Mouse (Mus musculus) CH12.LX (cell line): ENCODE measurements around the gene Rcn1. TPM values are rescaled to one million over a fixed set of nuclear protein-coding genes. Genes with fewer than 3 reads are reported as not detected.
A peak's percentile ranks its signal among the peaks of the same experiment; 100 is the strongest.

Experiments
- DNase-seq: peaks from one replicate; pipeline ENCODE4 v3.0.0-alpha.2; 2013; ENCODE audit errors: extremely low read depth
- H3K27ac ChIP-seq: 2 replicates; pipeline ENCODE4 v1.5.1; 2012; ENCODE audit warnings: low read depth, mild to moderate bottlenecking, control low read depth, moderate library complexity; ENCODE audit not compliant: insufficient read depth
- H3K27me3 ChIP-seq: replicated peaks from 2 replicates; pipeline ENCODE3; 2012; ENCODE audit warnings: inconsistent platforms
- H3K36me3 ChIP-seq, 2 experiments: replicated peaks in 1 of 2; 2 replicates each; pipeline versions ENCODE3 to v1.6.1; 2012; ENCODE audit warnings: inconsistent platforms in 1 of 2, low read length in 1 of 2, mild to moderate bottlenecking in 1 of 2, mixed read lengths in 1 of 2, moderate library complexity in 1 of 2; ENCODE audit not compliant: control insufficient read depth in 1 of 2, insufficient read depth in 1 of 2
- H3K4me1 ChIP-seq, 2 experiments: 2 replicates each; pipeline ENCODE4 v1.6.1; 2012; ENCODE audit warnings: inconsistent platforms in 1 of 2, moderate library complexity in 1 of 2; ENCODE audit not compliant: insufficient read depth in 2 of 2, control insufficient read depth in 1 of 2
- H3K4me2 ChIP-seq: 2 replicates; pipeline ENCODE4 v1.6.1; 2012; ENCODE audit warnings: low read depth, mild to moderate bottlenecking, control low read depth; ENCODE audit not compliant: poor library complexity, insufficient read depth, severe bottlenecking
- H3K4me3 ChIP-seq, 3 experiments: fragments of 150-350 bp in 1 of 3; sonication (generic) in 1 of 3; replicated peaks in 1 of 3; 2 replicates each; pipeline versions ENCODE3 to v1.5.1; 2011 to 2012; ENCODE audit warnings: low read depth in 2 of 3, low read length in 2 of 3, mild to moderate bottlenecking in 2 of 3, moderate library complexity in 2 of 3, control low read depth in 1 of 3, improper control_type of control experiment in 1 of 3, inconsistent platforms in 1 of 3, mixed read lengths in 1 of 3; ENCODE audit not compliant: poor library complexity in 1 of 3
- H3K79me2 ChIP-seq: replicated peaks from 2 replicates; pipeline ENCODE4 v1.6.1; 2012; ENCODE audit warnings: mild to moderate bottlenecking, moderate library complexity; ENCODE audit not compliant: control insufficient read depth, poor library complexity, insufficient read depth, severe bottlenecking; ENCODE audit errors: extremely low read depth
- H3K9ac ChIP-seq: 2 replicates; pipeline ENCODE4 v1.6.1; 2012; ENCODE audit warnings: low read depth, mild to moderate bottlenecking, control low read depth, moderate library complexity; ENCODE audit not compliant: insufficient read depth
- H3K9me3 ChIP-seq: replicated peaks from 2 replicates; pipeline ENCODE3; 2012; ENCODE audit warnings: low read length, inconsistent platforms, mixed read lengths
- BHLHE40 ChIP-seq: IDR thresholded peaks from 2 replicates; pipeline ENCODE4 v1.6.1; 2011; ENCODE audit warnings: mild to moderate bottlenecking, low read depth, low read length, improper control_type of control experiment
- CHD1 ChIP-seq: IDR thresholded peaks from 2 replicates; pipeline ENCODE4 v1.6.1; 2012; ENCODE audit warnings: low read depth, low read length, improper control_type of control experiment, inconsistent platforms
- CHD2 ChIP-seq: IDR thresholded peaks from 2 replicates; pipeline ENCODE4 v1.6.1; 2011; ENCODE audit warnings: low read length, improper control_type of control experiment
- CTCF ChIP-seq, 2 experiments: IDR thresholded peaks in 1 of 2; conservative IDR thresholded peaks in 1 of 2; 2 replicates each; pipeline ENCODE4 v1.5.1; 2011 to 2012; ENCODE audit warnings: low read depth in 2 of 2, low read length in 2 of 2, improper control_type of control experiment in 1 of 2, inconsistent platforms in 1 of 2, mild to moderate bottlenecking in 1 of 2, moderate library complexity in 1 of 2
- E2F4 ChIP-seq: IDR thresholded peaks from 2 replicates; pipeline ENCODE4 v1.6.1; 2011; ENCODE audit warnings: low read depth, low read length, improper control_type of control experiment; ENCODE audit not compliant: insufficient replicate concordance
- ELF1 ChIP-seq: IDR thresholded peaks from 2 replicates; pipeline ENCODE4 v1.6.1; 2014; ENCODE audit warnings: low read depth, mild to moderate bottlenecking, inconsistent platforms, low read length, improper control_type of control experiment
- EP300 ChIP-seq: IDR thresholded peaks from 2 replicates; pipeline ENCODE4 v1.6.1; 2011; ENCODE audit warnings: low read length, improper control_type of control experiment
- ETS1 ChIP-seq: conservative IDR thresholded peaks from 2 replicates; pipeline ENCODE4 v1.6.1; 2012; ENCODE audit warnings: low read depth, mild to moderate bottlenecking, inconsistent platforms, low read length, improper control_type of control experiment, moderate library complexity
- GABPA ChIP-seq: IDR thresholded peaks from 2 replicates; pipeline ENCODE4 v1.6.1; 2012; ENCODE audit warnings: low read depth, low read length, improper control_type of control experiment, inconsistent platforms; ENCODE audit not compliant: insufficient replicate concordance
- HCFC1 ChIP-seq: IDR thresholded peaks from 2 replicates; pipeline ENCODE4 v1.6.1; 2012; ENCODE audit warnings: low read depth, mild to moderate bottlenecking, inconsistent platforms, low read length, improper control_type of control experiment
- IRF4 ChIP-seq: IDR thresholded peaks from 2 replicates; pipeline ENCODE4 v1.6.1; 2014; ENCODE audit warnings: low read depth, mild to moderate bottlenecking, inconsistent platforms, low read length, improper control_type of control experiment
- JUN ChIP-seq: IDR thresholded peaks from 2 replicates; pipeline ENCODE4 v1.6.1; 2011; ENCODE audit warnings: low read depth, mild to moderate bottlenecking, low read length, improper control_type of control experiment, moderate library complexity; ENCODE audit not compliant: insufficient read depth
- JUND ChIP-seq: conservative IDR thresholded peaks from 2 replicates; pipeline ENCODE4 v1.6.1; 2011; ENCODE audit warnings: low read depth, low read length, improper control_type of control experiment
- KAT2A ChIP-seq: IDR thresholded peaks from 2 replicates; pipeline ENCODE4 v1.6.1; 2012; ENCODE audit warnings: low read length, improper control_type of control experiment, inconsistent platforms; ENCODE audit not compliant: insufficient replicate concordance
- MAFK ChIP-seq: IDR thresholded peaks from 2 replicates; pipeline ENCODE4 v1.6.1; 2011; ENCODE audit warnings: low read length, improper control_type of control experiment; ENCODE audit not compliant: insufficient replicate concordance
- MAX ChIP-seq: IDR thresholded peaks from 2 replicates; pipeline ENCODE4 v1.6.1; 2011; ENCODE audit warnings: low read length, improper control_type of control experiment
- MAZ ChIP-seq: IDR thresholded peaks from 2 replicates; pipeline ENCODE4 v1.6.1; 2012; ENCODE audit warnings: low read depth, mild to moderate bottlenecking, inconsistent platforms, low read length, improper control_type of control experiment, moderate library complexity
- MEF2A ChIP-seq: IDR thresholded peaks from 2 replicates; pipeline ENCODE4 v1.6.1; 2014; ENCODE audit warnings: low read depth, mild to moderate bottlenecking, inconsistent platforms, low read length, improper control_type of control experiment, borderline replicate concordance
- MXI1 ChIP-seq: IDR thresholded peaks from 2 replicates; pipeline ENCODE4 v1.6.1; 2011; ENCODE audit warnings: mild to moderate bottlenecking, low read depth, low read length, improper control_type of control experiment
- MYC ChIP-seq: IDR thresholded peaks from 2 replicates; pipeline ENCODE4 v1.6.1; 2011; ENCODE audit warnings: low read depth, mild to moderate bottlenecking, improper control_type of control experiment, low read length
- NELFE ChIP-seq: IDR thresholded peaks from 2 replicates; pipeline ENCODE4 v1.6.1; 2011; ENCODE audit warnings: low read depth, low read length, improper control_type of control experiment
- NRF1 ChIP-seq: IDR thresholded peaks from 2 replicates; pipeline ENCODE4 v1.6.1; 2014; ENCODE audit warnings: low read depth, mild to moderate bottlenecking, inconsistent platforms, low read length, improper control_type of control experiment, moderate library complexity
- PAX5 ChIP-seq: IDR thresholded peaks from 2 replicates; pipeline ENCODE4 v1.6.1; 2012; ENCODE audit warnings: low read length, inconsistent platforms, mixed read lengths
- POLR2A ChIP-seq: IDR thresholded peaks from 2 replicates; pipeline ENCODE4 v1.6.1; 2011; ENCODE audit warnings: low read depth, mild to moderate bottlenecking, improper control_type of control experiment, low read length
- POLR2AphosphoS2 ChIP-seq: IDR thresholded peaks from 2 replicates; pipeline ENCODE4 v1.6.1; 2011; ENCODE audit warnings: low read depth, low read length, improper control_type of control experiment
- RAD21 ChIP-seq: IDR thresholded peaks from 2 replicates; pipeline ENCODE4 v1.6.1; 2011; ENCODE audit warnings: low read depth, mild to moderate bottlenecking, low read length, improper control_type of control experiment, moderate library complexity
- RCOR1 ChIP-seq: conservative IDR thresholded peaks from 2 replicates; pipeline ENCODE4 v1.6.1; 2012; ENCODE audit warnings: low read depth, mild to moderate bottlenecking, inconsistent platforms, low read length, improper control_type of control experiment
- SIN3A ChIP-seq: IDR thresholded peaks from 2 replicates; pipeline ENCODE4 v1.6.1; 2012; ENCODE audit warnings: low read length, improper control_type of control experiment, inconsistent platforms
- SMC3 ChIP-seq: IDR thresholded peaks from 2 replicates; pipeline ENCODE4 v1.6.1; 2011; ENCODE audit warnings: low read depth, low read length, improper control_type of control experiment
- TBP ChIP-seq: conservative IDR thresholded peaks from 2 replicates; pipeline ENCODE4 v1.6.1; 2011; ENCODE audit warnings: low read depth, low read length, improper control_type of control experiment
- TCF12 ChIP-seq: IDR thresholded peaks from 2 replicates; pipeline ENCODE4 v1.6.1; 2014; ENCODE audit warnings: low read depth, mild to moderate bottlenecking, inconsistent platforms, low read length, improper control_type of control experiment
- UBTF ChIP-seq: IDR thresholded peaks from 2 replicates; pipeline ENCODE4 v1.6.1; 2012; ENCODE audit warnings: low read depth, mild to moderate bottlenecking, inconsistent platforms, low read length, improper control_type of control experiment, moderate library complexity
- USF1 ChIP-seq: IDR thresholded peaks from 2 replicates; pipeline ENCODE4 v1.6.1; 2014; ENCODE audit warnings: low read depth, mild to moderate bottlenecking, inconsistent platforms, low read length, improper control_type of control experiment
- USF2 ChIP-seq: conservative IDR thresholded peaks from 2 replicates; pipeline ENCODE4 v1.6.1; 2011; ENCODE audit warnings: low read depth, low read length, improper control_type of control experiment
- ZC3H11A ChIP-seq: IDR thresholded peaks from 2 replicates; pipeline ENCODE4 v1.6.1; 2012; ENCODE audit warnings: low read depth, mild to moderate bottlenecking, inconsistent platforms, low read length, improper control_type of control experiment
- ZKSCAN1 ChIP-seq: IDR thresholded peaks from 2 replicates; pipeline ENCODE4 v1.6.1; 2012; ENCODE audit warnings: low read depth, inconsistent platforms, low read length, improper control_type of control experiment, borderline replicate concordance
- ZMIZ1 ChIP-seq: IDR thresholded peaks from 2 replicates; pipeline ENCODE4 v1.6.1; 2012; ENCODE audit warnings: low read depth, mild to moderate bottlenecking, inconsistent platforms, low read length, improper control_type of control experiment
- ZNF384 ChIP-seq: IDR thresholded peaks from 2 replicates; pipeline ENCODE4 v1.6.1; 2012; ENCODE audit warnings: low read depth, low read length, improper control_type of control experiment, inconsistent platforms
- dilution Hi-C: fragments of 300-500 bp; cut with MboI; formaldehyde crosslinking; loops from 2 replicates; pipeline ENCODE4 v1.14.3; 2020; ENCODE audit warnings: low sequenced_read_pairs; ENCODE audit not compliant: extremely low pct_unique_long_range_greater_than_20kb, extremely low pct_ligation_motif_present
- in situ Hi-C: fragments of 300-500 bp; cut with MboI; formaldehyde crosslinking; loops from 3 replicates; pipeline ENCODE4 v1.14.3; 2019; ENCODE audit warnings: low sequenced_read_pairs, low pct_ligation_motif_present, low pct_unique_long_range_greater_than_20kb, mixed read lengths
- polyA plus RNA-seq: library from polyadenylated mRNA; unstranded; fragments of >175 nt; gene quantifications from 2 replicates; pipeline ENCODE4 v1.2.1, GENCODE M21; 2012; ENCODE audit warnings: low read depth; ENCODE audit not compliant: insufficient read length
- total RNA-seq, 2 experiments: library from RNA; depleted of rRNA; stranded (reverse); fragments of 300-350 nt in 1 of 2; fragments of >200 nt in 1 of 2; gene quantifications; 2 replicates each; pipeline ENCODE4 v1.2.3; 2012 to 2014

The Rcn1 gene
- total and polyA plus RNA-seq, 3 experiments, result 10.5 to 23.4 (median 22.8) TPM

- TF ChIP-seq TBP, result no peak
- peak; percentile 42; the same call in 1 of the 2 replicates for TF ChIP-seq MYC
- TF ChIP-seq HCFC1, result no peak
- TF ChIP-seq MEF2A, result 0 out of 2 replicates have a peak, but pooled peaks have one; percentile 18
- TF ChIP-seq RCOR1, result no peak
- no peak for TF ChIP-seq KAT2A
- no peak for TF ChIP-seq MAZ
- no peak for TF ChIP-seq GABPA
- peak; percentile 50; the same call in 1 of the 2 replicates for TF ChIP-seq MAX
- TF ChIP-seq IRF4, result peak; percentile 26; the same call in 1 of the 2 replicates
- no peak for TF ChIP-seq SMC3
- TF ChIP-seq ZC3H11A, result no peak
- TF ChIP-seq TCF12, result no peak
- no peak for TF ChIP-seq PAX5
- TF ChIP-seq RAD21, result no peak
- no peak for TF ChIP-seq CHD2
- TF ChIP-seq BHLHE40, result no peak
- peak; percentile 82 for TF ChIP-seq MXI1
- no peak for TF ChIP-seq CHD1
- TF ChIP-seq MAFK, result no peak
- TF ChIP-seq EP300, result no peak
- no peak for TF ChIP-seq USF2
- no peak for TF ChIP-seq POLR2AphosphoS2
- no peak for TF ChIP-seq CTCF (conservative IDR thresholded peaks at IDR 0.05 in 1 of 2, IDR thresholded peaks at IDR 0.05 in 1 of 2; ENCODE audit: low read depth in 2 of 2, low read length in 2 of 2)
- no peak; the same call in 1 of the 2 replicates for TF ChIP-seq SIN3A
- no peak for TF ChIP-seq JUN
- TF ChIP-seq ELF1, result no peak
- 0 out of 2 replicates have a peak, but pooled peaks have one; percentile 56 for TF ChIP-seq UBTF
- TF ChIP-seq USF1, result no peak
- no peak for TF ChIP-seq ZNF384
- TF ChIP-seq E2F4, result no peak
- no peak for TF ChIP-seq ETS1
- no peak for TF ChIP-seq JUND
- TF ChIP-seq ZMIZ1, result no peak
- TF ChIP-seq POLR2A, result peak; percentile 35
- TF ChIP-seq ZKSCAN1, result no peak
- no peak for TF ChIP-seq NELFE
- TF ChIP-seq NRF1, result no peak
- Histone ChIP-seq H3K27me3 (no peaks in the 10 kb centered on the region), H3K4me1 (peaks cover 7 to 24% of the 10 kb centered on the region in 2 experiments), H3K79me2 (no peaks in the 10 kb centered on the region), H3K4me2 (peak overlapping the region; percentile 64), H3K9ac (peak overlapping the region; percentile 78), H3K27ac (peak overlapping the region; percentile 7), H3K9me3 (no peaks in the 10 kb centered on the region), H3K4me3 (peak overlapping the region; percentile 77 to 91 (median 83)), H3K36me3 (peaks cover 0 to 25% of the 10 kb centered on the region in 2 experiments)
- DNase-seq, result peak; percentile 47
- dilution Hi-C loops, result no loop called here
- in situ Hi-C loops, result no loop called here
These were observed 459 bp downstream of the Rcn1 start for GRCm38 (mm10) chr2:105398636-105399084.
